In genomic region chr2:13572101-13572553, GRCm38 (mm10) we compare ENCODE assay signal across 8 mouse cellular contexts. TPM values are rescaled to one million over a fixed set of nuclear protein-coding genes. Genes with fewer than 3 reads are reported as not detected.
DNase-seq lines count a peak whose midpoint lies in the region; ATAC-seq and TF ChIP-seq lines count a peak whose summit lies in the region.

No protein-coding gene starts in this region.

- H3K4me2 ChIP-seq in lung, postnatal 0 days (replicated peaks; ENCODE audit: low read depth, low read length), result peak overlapping the region; percentile 68

- no peak for ATAC-seq in lung, postnatal 0 days
- ATAC-seq in inflammation-experienced regulatory T-cells, adult 6 months, result no peak

- H3K36me3 ChIP-seq in lung, postnatal 0 days (ENCODE audit: insufficient read depth, low read length), result 0 out of 2 replicates have a peak, but pooled peaks cover 3% of the 10 kb centered on the region
- H3K36me3 ChIP-seq in limb, embryonic 10.5 days, result peaks cover 9% of the 10 kb centered on the region

- H3K27ac ChIP-seq in lung, postnatal 0 days (ENCODE audit: low read length), result peak overlapping the region; percentile 85
- H3K27ac ChIP-seq in embryonic fibroblast, embryonic 13.5 days (ENCODE audit: insufficient read depth, low read length), result peak overlapping the region; percentile 100
- peak overlapping the region; percentile 91 for H3K27ac ChIP-seq in limb, embryonic 10.5 days

- WGBS in lung, postnatal 0 days, result 39% methylated on average over 4 of the region's 4 CpGs
- 31% methylated on average over 4 of the region's 4 CpGs for WGBS in limb, embryonic 10.5 days

- DNase-seq in lung, postnatal 0 days (ENCODE audit: low spot score), result no peak
- DNase-seq in lung, postnatal 14 days, result no peak
- DNase-seq in limb, embryonic 10.5 days (ENCODE audit: low spot score), result no peak
- peak; percentile 36 for DNase-seq in retina, postnatal 1 day
- no peak for DNase-seq in left cerebral cortex, postnatal 4 days
- DNase-seq in c-Kit-positive CD71-positive TER-119-positive erythroid progenitor cells, embryonic 14.5 days (ENCODE audit: low spot score), result no peak

- no peaks in the 10 kb centered on the region for H3K9me3 ChIP-seq in lung, postnatal 0 days (ENCODE audit: low read length)
- H3K9me3 ChIP-seq in limb, embryonic 10.5 days (replicated peaks), result no peaks in the 10 kb centered on the region

- no peak for TF ChIP-seq CTCF in lung, postnatal 0 days (IDR thresholded peaks at IDR 0.05)
- TF ChIP-seq CTCF in embryonic fibroblast, embryonic 13.5 days (IDR thresholded peaks at IDR 0.05; ENCODE audit: borderline replicate concordance, insufficient read depth, low read length), result no peak

- intact Hi-C loops in left cerebral cortex, postnatal 4 days (cut with DNase I), result no loop called here

- H3K4me3 ChIP-seq in lung, postnatal 0 days (ENCODE audit: low read depth, low read length), result no peak overlapping the region
- 0 out of 2 replicates have a peak overlapping the region, but pooled peaks have one; percentile 0 for H3K4me3 ChIP-seq in embryonic fibroblast, embryonic 13.5 days (ENCODE audit: insufficient read depth, low read length)
- H3K4me3 ChIP-seq in limb, embryonic 10.5 days, result no peak overlapping the region

- TF ChIP-seq EP300 in lung, postnatal 0 days (IDR thresholded peaks at IDR 0.05), result no peak

- TF ChIP-seq POLR2A in embryonic fibroblast, embryonic 13.5 days (IDR thresholded peaks at IDR 0.05; ENCODE audit: low read depth, low read length), result peak; percentile 55; the same call in 1 of the 2 replicates

- no peaks in the 10 kb centered on the region for H3K27me3 ChIP-seq in lung, postnatal 0 days (replicated peaks; ENCODE audit: insufficient read depth, low read length)
- H3K27me3 ChIP-seq in limb, embryonic 10.5 days (ENCODE audit: low read depth, poor library complexity, severe bottlenecking), result no peaks in the 10 kb centered on the region

- H3K4me1 ChIP-seq in lung, postnatal 0 days (ENCODE audit: insufficient read depth, low read depth, low read length), result no peaks in the 10 kb centered on the region; the same call in 1 of the 2 replicates
- no peaks in the 10 kb centered on the region for H3K4me1 ChIP-seq in embryonic fibroblast, embryonic 13.5 days (ENCODE audit: control insufficient read depth, insufficient read depth, low read length)
- H3K4me1 ChIP-seq in limb, embryonic 10.5 days, result peaks cover 33% of the 10 kb centered on the region

- no peak overlapping the region for H3K9ac ChIP-seq in lung, postnatal 0 days (replicated peaks; ENCODE audit: low read depth)

RNA-seq across cellular contexts. Expression of gene Vim, which starts 1.6 kb away (rescaled TPM):
- polyA plus RNA-seq in lung, postnatal 0 days (2015; fragmentation: Nextera tagmentation; extraction: Ambion mirVana), result 1,068 and 1,145 TPM in 2 replicates
- polyA plus RNA-seq in embryonic fibroblast, embryonic 13.5 days (2011; ENCODE audit: insufficient read length, low read depth, missing spikeins), result 3,430 and 4,672 TPM in 2 replicates
- polyA plus RNA-seq in limb, embryonic 10.5 days (2016; fragmentation: Nextera tagmentation; extraction: Ambion mirVana), result 183 and 240 TPM in 2 replicates
- 100 to 1,000 TPM; 154 to 160 TPM for total RNA-seq in left cerebral cortex, postnatal 4 days (2021)
- polyA plus RNA-seq in inflammation-experienced regulatory T-cells, adult 6 months (2017; shearing (Covaris generic)), result 100 to 1,000 TPM; 319 to 903 (median 331) TPM

RNA-seq across cellular contexts. Expression of gene Trdmt1, which starts 27.7 kb away (rescaled TPM):
- 9.8 and 10.1 TPM in 2 replicates for polyA plus RNA-seq in lung, postnatal 0 days (2015; fragmentation: Nextera tagmentation; extraction: Ambion mirVana)
- polyA plus RNA-seq in embryonic fibroblast, embryonic 13.5 days (2011; ENCODE audit: insufficient read length, low read depth, missing spikeins), result 7.9 and 14.3 TPM in 2 replicates
- 7.7 and 8.2 TPM in 2 replicates for polyA plus RNA-seq in limb, embryonic 10.5 days (2016; fragmentation: Nextera tagmentation; extraction: Ambion mirVana)
- total RNA-seq in left cerebral cortex, postnatal 4 days (2021), result 1 to 10 TPM; 5.2 to 7.2 TPM
- 10 to 100 TPM; 14.5 to 17.6 (median 15.4) TPM for polyA plus RNA-seq in inflammation-experienced regulatory T-cells, adult 6 months (2017; shearing (Covaris generic))
